Mouse (Mus musculus) right cerebral cortex, postnatal 25 days (tissue): ENCODE results near the gene Kat2a.

Experiments
- DNase-seq: peaks from one replicate; pipeline ENCODE4 v3.0.0; 2022

Gene Kat2a

DNA sequence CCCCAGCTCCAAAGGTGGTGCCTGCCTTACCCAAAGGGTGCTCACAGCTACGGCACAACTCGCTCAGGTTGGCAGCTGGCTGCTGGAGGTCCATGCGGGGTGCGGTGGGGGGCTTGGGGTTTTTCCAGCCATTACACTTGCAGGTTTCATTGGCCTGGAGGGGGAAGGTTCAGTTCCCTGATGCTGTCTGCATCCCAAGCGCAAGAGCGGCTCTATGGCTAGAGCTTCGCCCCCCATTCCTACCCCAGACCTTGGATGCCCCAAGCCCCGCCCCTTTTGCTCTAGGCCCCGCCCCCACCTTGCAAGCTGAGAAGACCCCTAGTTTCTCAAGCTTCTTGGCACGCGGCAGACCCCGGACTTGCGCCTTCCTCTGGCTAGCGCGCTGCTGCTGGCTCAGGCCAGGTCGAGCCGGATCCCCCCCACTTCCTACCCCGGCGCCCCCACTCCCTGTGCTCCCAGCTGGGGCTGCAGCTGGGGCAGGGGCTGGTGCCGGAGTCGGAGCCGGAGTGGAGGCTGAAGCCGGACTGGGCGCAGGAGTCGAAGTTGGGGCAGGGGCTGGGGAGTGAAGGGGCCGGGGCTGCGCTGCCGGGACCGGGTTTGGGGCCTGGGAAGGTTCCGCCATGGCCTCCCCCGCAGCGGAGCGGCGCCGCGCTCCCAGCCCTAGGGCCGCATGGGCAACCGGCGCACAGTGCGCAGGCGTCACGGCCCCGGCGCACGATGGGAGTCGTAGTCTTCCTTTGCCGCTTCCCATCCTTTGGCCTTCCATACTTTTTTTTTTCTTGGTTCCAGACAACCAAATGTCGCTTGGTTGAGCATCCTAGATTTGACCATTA, at the start of gene Kat2a:
Gene Kat2a, minus strand, starts transcription at position 683 of the 833 bp plus-strand sequence.
- DNase-seq, result peak; percentile 87

DNA sequence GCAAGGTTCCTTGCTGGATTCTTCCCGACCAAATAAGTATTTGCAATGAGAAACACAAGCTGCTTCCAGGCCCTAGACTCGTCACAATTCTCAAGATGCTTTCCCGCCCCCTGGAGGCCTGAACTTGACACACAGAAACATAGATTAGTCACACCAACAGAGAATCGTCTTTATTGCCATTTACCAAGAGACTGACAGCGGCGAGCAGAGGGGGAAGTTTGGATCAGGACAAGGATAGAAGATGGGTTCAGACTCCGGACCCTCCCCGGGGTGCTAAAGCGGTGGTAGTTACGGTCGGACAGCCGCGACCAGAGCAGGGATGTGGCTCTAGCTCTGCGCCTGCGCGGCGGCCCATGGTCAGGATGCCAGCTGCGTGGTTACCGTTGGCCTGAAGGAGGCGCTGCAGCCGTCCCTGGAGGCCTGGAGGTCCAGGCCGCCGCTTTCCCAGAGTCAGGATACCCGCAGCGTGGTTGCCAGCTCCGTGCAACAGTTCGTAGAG, 49.3 kb upstream of the Kat2a start:
- peak; percentile 89 for DNase-seq

DNA sequence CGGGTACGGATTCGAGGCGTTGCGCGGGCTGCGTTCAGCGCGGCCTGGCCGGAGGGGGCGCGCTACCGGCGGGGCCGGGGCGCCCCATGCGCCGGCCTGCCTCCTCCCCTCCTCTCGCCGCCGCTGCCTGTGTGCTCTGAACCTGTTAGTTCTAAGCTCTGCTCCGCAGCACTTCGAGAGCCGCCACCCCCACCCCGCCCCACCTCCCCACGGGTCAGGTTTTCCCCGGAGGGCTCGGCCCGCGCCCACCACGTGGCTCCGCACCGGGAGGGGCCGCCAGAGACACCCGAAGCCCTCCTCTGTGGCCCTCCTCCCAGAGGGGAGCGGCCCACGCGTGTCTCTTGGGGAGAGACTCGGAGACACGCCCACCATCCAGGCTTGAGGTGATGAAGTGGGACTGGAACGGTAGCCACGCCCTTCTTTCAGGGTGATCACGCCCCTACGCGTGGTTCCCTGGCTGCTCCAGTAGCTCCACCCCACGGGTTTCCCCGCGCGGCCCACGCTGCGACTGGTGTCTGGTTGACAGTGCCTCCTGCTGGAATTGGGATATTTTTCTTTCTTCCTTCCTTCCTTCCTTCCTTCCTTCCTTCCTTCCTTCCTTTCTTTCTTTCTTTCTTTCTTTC, 47.5 kb upstream of the Kat2a start, which contains the start of gene Kcnh4:
Gene Kcnh4, minus strand, starts transcription at position 332 of the 623 bp plus-strand sequence.
- DNase-seq, result peak; percentile 84

DNA sequence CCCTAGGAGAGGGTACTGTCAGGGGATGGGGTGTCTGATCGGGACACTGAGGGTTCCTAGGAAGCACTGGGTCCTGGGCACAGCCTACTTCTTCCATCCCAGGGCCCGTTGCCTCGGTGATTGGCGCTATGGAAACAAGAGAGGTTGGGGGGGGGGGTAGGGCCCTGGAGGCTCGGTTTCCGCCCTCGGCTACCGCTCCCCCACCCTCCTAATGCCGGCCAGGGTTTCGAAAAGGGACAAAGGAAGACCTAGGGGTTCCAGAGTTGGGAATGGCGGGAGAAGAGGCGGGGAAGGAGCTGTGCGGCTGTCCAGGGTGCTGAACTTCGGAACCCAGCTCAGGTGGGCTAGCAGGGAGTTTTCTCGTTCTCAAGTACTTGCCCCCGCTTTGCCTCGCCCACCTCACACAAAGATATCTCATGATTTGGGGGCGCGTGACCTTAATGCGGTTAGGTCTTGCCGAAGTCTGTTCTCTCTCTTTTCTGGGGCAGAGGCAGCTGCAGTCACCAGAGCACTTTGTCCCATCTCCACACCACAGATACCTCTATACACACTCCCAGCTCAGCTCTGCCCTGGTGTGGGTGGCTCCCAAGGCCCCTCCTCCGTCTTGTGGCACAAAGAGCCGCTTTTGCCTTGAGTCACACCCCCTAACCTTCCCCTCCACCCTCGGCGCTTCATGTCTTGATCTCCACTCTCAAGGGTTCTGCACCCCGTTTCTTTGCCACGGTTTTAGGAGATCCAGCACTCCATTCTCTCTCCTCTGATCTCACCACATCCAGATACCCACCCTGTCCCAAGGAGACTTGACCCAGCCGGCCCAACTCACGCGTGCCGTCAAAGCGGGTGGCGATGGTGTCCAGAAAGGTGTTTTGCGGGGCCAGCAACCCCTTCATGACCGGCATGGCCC, 46.7 kb upstream of the Kat2a start:
- DNase-seq, result peak; percentile 26

DNA sequence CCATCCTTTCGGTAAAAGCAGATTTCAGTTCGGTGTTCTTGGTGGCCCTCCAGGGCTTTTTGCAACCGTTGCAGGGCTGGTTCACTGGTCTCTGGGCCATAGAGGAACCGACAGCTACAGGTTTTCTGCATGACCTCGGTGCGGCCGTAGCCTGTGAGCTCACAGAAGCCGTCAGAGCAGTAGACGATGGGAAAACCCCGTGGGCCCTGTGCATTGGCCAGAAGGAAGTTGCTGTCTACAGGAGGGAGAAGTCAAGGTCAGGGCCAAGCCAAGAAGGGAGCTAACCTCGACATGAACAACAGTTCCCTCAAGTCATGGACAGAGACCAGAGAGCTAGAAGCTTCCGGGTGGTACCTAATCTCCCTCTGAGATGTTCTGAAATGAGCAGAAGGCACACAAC, 45.3 kb upstream of the Kat2a start:
- no peak for DNase-seq

DNA sequence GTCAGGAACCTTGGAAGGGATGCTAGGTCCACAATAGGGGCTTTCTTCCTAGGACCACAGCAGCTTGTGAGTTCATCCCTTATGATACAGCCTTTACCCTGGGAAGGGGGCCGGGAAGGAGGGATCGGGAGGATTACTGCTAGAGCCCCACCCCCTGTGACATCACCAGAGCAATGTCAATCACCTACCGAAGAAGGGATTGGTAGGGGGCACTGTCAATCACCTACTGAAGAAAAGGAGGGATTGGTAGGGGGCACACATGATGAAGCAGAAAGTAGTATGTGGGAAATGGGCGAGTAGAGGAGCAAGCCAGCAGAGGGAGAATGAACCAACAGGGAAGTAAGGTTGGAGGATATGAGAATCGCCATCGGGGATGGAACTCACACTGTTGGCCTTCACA, 44.2 kb upstream of the Kat2a start:
- no peak for DNase-seq

DNA sequence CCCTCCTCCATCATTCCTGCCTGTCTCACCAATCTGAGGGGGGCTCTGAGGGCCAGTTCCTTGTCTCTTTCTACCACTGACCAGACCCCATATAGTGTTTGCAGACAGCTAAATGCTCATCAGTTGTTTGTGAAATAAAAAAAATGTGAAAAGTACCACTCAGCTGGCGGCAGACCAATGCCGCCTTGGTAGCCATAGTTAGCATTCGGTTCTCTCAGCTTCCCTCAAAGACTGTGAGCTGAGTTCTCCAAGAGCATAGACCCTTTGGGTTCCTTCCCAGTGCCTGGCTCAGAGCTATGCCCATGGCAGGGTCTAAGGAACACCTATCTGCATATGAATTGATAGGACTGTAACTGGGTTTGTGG, 42.4 kb upstream of the Kat2a start:
- DNase-seq, result peak; percentile 45

DNA sequence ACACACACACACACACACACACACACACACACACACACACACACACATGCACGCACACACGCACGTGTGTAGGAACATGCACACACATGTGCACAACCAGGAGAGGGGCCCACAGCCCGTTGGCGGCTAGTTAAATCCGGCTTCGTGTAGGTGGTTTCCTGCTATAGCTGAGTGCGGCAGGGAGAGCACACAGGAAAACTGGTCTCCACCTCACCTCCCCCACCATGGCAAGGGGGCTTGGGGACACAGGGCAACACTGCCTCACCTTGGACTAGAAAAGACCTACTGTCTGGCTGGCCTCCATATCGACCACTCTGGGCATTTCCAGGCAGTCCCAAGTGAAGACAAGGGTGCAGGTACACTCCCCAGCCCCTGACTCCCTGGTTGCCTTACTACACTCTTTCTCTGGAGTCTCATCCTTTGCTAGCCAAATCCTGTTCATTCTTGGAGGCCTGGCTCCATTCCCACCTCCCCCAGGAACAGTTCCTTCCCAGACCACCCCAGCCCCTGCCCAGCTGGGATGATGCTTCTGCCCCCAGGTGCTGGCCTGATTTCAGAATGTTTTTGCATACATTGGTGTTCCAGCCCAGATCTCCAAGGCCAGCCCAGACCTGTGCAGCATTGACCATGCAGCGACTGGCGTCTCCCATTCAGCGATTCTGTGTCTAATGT, 41.9 kb upstream of the Kat2a start:
- DNase-seq, result peak; percentile 73

DNA sequence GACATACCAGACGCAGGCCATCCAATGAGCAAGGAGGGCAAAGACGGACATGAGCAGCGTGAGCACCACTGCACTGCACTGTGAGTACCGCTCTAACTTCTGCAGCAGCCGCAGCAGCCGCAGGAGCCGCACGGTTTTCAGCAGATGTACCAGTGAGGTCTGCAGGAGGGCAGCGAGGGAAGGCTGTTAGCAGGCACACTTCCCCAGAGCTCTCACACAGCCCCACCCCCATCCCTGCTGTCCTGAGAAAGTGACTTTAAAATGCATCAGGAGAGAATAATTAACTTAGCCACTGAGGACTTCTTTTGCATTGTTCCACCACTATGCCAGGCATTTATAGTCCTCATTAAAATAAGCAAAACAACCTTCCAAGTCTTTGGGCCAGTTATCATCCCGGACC, 40.0 kb upstream of the Kat2a start:
- no peak for DNase-seq

DNA sequence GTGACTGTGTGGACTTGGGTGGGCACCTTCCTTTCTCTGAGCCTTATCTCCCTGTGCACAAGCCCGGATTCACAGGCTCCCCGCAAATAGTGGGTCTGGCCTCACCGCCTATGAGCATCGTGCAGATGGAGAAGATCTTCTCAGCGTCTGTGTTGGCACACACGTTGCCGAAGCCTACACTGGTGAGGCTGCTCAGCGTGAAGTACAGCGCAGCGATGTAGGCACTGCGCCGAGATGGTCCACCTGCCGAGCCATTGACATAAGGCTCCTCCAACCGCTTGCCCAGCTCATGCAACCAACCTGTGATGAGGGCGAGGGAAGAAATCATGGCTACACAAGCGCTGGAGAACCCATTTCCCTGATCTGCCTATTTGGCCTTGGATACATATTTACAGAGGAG, 37.9 kb upstream of the Kat2a start:
- peak; percentile 52 for DNase-seq

DNA sequence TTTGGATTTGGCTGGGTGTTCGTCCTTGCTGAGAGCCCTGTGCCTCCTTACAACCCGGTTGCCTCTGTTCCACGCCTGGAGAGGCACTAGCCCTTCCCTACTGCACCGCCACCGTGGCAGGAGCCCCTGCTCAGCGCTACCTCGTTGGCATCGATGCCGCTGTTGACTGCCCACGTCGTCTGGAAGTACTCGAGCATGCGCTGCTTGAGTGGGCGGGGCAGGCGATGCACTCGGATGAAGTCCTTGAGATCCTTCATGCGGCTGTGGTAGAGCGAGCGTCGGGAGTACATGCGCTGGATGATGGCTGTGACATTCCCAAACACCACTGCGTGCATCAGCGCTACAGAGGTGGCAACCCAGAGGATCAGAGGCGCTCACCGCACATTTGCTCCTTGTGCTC, 37.2 kb upstream of the Kat2a start:
- DNase-seq, result peak; percentile 47

DNA sequence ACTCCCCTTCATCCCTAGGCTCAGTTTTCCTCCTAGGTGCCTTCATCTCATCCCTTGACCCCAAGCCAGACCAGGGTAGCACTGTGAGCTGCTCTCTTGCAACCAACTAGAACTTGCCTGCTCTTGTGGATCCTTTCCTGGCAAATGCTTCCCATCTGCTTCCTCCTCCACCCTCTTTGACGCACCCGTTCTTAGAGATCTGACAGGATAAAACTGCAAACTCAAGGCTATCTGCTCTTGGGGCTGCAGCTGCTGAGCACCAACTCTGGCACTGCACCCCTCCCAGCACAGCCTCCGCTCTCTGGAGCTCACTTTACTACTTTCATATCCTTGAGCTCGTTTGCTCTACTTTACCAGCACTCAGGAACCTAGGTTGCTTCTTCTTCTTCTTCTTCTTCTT, 36.4 kb upstream of the Kat2a start:
- DNase-seq, result no peak

DNA sequence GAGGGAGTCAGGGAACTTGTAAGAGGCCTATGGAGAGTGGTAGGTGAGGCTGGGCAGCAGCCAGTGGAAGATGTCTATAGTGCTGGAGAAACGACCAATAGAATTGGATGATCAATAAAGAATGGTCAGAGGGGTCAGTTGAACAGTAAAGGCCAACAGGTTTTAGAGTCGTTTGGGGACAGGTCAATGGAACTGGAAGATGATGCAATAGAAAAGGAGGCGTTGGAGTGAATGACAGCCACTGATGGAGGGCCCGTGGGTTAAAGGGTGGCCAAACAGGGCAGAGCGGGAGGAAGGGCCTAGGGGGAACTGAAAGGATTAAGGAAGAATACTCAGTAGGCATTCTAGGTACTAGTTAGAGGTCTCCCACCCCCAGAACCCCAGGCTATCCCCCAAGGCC, 34.8 kb upstream of the Kat2a start:
- no peak for DNase-seq

DNA sequence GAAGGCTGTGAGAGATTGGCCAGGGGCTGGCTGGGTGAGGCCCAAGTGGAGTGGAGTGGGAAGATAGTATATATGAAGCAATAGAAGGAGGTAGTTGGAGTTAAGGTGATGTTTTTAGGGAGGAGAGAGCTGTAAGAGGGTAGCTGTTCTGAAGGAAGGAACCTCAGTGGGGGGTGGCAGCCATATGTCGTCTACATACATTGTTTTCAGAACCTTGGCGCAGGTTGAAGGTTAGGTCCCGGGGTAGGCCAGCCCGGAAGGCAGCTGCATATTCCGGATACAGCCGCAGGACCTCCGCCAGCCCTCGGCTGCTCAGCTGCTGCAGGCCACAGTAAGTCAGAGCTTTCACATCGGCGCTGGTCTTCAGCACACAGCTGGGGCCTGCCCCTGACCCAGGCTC, 34.3 kb upstream of the Kat2a start:
- no peak for DNase-seq

DNA sequence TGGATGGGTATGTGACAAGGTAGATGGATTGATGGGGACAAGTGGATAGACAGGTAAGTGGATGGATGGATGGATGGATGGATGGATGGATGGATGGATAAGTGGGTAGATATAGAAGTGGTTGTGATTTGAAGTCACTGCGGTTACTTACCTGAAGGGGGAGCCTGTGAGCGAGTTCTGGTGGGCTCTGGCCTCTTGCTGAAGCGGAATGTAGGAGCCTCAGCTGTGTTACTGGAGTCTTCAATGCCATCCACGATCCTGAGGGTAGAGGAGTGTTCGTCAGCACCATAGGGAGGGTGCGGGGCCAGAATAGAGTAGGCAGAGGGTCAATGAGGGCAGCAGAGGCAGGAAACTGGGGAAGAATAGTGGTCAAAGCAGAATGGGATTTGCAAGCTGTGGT, 32.8 kb upstream of the Kat2a start:
- peak; percentile 36 for DNase-seq

DNA sequence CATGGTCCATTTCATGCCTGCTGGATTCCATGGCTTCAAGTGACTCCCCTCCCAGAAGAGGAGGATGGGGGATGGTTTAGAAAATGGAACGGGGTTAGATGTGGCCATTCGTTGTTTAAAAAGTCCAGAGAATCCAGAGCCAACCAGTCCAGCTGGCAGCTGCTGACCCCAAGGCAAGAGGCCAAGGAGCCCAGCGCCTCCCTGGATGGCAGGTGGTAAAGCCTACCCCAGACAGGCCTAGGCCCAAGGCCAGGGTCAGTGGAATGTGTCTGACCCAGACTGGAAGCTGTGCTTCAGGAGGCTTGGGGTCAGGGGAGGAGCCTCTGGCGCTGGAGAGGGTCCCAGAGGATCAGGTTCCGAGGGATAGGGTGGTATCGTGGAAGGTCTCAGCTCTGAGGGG, 29.1 kb upstream of the Kat2a start:
- no peak for DNase-seq

DNA sequence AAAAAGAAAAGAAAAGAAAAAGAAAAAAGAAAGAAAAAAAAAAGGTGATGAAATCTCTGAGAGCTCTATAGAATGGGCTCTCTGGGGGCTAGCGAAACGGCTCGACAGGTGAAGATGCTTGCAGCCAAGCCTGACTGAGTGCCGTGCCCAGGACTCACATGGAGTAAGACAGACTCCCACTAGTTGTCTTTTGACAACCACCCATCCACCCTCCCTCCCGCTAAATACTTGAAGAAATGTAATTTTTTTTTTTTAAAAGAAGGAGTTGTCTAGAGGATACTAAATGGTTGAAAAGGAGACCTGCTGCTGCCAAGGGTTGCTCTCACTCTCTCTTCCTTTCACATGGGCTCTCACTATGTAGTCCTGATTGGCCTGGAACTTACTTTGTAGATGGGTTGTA, 26.5 kb upstream of the Kat2a start:
- DNase-seq, result no peak

DNA sequence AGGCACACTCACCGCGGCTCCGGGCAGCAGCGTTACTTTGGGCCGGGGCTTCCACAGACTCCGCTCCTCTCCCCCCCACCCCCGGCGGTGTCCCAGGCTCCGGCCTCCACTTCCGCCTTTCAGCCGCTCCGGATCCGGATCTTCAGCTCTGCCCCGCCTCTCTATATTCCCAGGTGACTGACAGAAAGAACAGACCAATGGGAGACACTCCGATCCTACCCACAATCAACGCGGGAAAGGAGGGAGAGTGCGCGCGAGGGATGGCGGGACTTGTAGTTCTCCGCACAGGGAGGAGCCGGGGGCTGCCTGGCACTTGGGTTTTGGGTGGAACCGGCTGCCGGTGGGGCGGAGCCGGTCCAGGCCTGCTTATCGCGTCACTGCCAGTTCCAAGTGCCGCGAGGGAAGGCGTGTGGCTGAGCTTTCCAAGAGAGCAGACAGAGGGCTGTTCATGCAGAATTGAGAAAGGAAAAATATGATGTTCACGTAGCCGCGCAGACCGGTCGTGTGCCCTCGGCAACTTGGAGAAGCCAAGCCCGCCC, 25.9 kb upstream of the Kat2a start, which contains the start of gene Rab5c:
Gene Rab5c, minus strand, starts transcription at position 150 of the 539 bp plus-strand sequence.
- peak; percentile 99 for DNase-seq

DNA sequence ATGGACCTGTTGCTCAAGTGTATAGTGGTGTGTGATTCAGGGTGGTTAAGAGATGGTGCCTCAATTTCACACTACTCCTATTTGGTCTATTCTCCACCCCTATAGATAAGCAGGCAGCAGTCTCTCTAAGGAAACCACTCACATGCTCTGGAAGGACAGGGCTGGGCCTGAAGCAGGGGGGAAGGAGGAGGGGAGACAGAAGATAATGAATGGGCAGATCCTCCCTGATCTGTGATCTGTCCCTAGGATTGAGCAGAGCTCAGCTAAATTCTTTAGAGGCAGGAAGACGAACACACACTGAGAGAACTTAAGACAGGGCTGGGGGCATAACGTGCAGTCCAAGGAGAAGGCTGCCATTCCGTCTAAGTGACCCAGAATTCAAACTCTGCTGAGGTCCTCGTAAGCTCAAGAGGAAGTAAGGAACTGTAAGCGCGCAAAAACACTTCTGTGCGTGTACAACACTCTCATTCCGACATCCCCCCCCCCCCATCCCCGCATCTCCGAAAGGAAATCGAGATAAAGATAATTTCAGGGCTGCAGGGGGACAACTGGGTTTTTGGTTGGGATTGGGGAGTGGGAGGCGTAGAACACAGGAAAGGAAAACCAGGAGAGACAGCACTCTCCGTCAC, 25.0 kb upstream of the Kat2a start:
- DNase-seq, result no peak

DNA sequence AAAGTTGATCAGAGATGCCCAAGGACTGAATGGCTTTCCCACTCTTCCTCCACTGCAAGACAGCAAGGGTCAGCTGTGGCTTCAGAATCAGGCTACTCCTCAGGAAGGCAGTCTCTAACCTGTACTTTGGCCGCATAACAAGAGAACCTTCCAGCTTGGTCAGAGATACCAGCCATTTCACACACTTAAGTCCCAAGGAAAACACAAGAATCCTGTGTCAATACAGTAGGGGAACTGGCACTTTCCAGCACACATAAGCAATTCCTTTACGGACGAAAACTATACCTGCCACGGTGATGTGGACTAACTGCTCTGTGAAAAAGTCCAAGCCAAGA, 24.4 kb upstream of the Kat2a start:
- no peak for DNase-seq

DNA sequence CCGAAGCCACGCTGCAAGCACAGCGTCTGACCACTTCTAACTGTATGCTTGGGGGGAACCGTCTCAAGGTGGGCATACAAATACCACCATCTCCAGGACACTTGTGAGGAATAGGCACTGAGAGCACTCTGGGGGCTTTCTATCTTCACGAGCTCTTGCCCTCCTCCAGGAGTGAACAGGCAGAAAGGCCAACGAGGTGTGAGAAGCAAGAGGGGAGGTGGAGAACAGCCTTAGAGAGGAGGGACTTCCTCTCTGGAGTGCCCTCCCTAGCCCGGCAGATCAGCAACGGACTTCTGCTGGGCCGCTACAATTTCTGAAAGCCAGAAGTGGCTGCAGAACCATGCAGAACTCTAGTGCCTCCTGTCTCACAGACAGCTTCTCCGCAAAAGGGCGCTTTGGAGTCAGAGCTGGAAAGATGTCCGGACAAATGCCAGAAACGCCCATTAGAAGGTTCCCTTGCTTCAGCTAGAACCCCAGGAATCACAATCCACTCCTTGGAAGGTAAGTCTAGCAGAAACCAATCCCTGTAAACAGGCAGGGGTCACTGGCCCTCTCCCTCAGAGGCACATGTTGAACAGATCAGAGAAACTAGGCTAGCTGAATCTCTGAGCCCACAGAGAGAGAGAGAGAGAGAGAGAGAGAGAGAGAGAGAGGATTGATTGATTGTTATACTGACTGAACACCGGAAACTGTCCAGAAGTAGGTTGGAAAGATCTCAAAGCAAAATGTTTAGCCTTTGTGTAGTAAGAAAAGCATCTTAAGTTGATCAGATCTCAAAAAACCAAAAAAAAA, 23.9 kb upstream of the Kat2a start:
- no peak for DNase-seq
